Mouse (Mus musculus): ENCODE measurements at regions not wholly inside any gene's neighbourhood (a gene's known extent, or its start where the extent isn't known, plus 50 kb on each side); places are given as distances from the start of the nearest gene placed in this dataset.

DNA sequence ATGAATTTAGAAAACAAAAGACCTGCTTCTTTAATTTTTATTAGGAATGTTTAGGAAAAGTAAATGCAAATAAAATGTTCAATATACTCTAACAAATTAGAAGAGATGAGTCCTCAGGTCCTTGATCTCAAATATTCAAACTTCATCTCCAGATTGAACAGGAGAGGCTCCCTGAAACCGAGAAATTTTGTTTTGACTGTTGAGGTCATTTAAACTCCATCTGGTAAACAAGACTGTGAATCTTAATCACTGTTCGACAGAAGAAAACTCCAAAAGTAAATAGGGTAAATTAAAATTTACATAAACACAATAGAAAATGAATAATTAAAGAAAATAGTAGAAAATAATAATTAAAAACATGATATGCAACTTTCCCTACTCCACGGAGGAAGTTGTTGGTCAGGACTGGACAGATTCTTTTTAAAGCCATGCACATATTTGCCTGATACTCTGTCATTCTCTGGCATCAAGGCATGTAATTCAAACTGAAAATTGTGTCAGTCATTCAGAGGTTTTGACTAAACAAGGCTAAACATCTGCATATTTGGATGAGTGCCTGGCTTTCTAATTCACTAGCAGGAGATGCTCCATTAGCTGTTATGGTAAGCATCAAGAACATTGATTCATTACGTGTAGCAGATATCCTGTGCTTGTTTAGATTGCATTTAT, 470.8 kb downstream of the Cenpc1 start:
- DNase-seq = no peak
- Histone ChIP-seq H3K4me1 (replicated peaks; ENCODE audit: control insufficient read depth, insufficient read depth, low read length) (no peaks in the 10 kb centered on the region), H3K27ac (ENCODE audit: control insufficient read depth, insufficient read depth, low read length) (no peak overlapping the region), H3K36me3 (ENCODE audit: control insufficient read depth, insufficient read depth, low read length) (no peaks in the 10 kb centered on the region), H3K4me3 (ENCODE audit: control insufficient read depth, insufficient read depth, low read length) (no peak overlapping the region), H3K27me3 (ENCODE audit: control insufficient read depth, insufficient read depth, low read length) (no peaks in the 10 kb centered on the region)
- WGBS = 82% methylated on average over 4 of the region's 4 CpGs
- no peak for TF ChIP-seq POLR2A (IDR thresholded peaks at IDR 0.05; ENCODE audit: control insufficient read depth, extremely low read depth, insufficient read depth, low read length, poor library complexity)

DNA sequence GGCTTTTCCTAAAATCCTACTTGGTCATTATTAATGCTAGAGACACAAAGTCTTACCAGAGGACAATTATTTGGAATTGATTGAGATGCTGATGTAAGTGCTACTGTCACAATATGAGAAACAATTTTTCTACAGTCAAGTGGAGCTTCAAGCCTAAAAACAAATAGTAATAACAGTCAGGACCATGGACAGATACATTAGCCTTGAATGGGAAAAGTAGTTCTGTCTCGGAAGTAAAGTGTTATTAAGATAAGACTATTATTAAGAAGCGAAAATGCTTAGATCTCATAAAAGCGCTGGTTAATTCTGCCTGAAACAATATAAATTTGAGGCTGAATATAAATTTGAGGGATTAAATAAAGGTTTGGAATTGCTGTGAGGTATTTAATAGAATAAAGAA, 473.1 kb downstream of the Cenpc1 start:
- Histone ChIP-seq H3K27me3 (ENCODE audit: control insufficient read depth, insufficient read depth, low read length) (no peaks in the 10 kb centered on the region), H3K27ac (ENCODE audit: control insufficient read depth, insufficient read depth, low read length) (no peak overlapping the region), H3K4me1 (replicated peaks; ENCODE audit: control insufficient read depth, insufficient read depth, low read length) (no peaks in the 10 kb centered on the region), H3K4me3 (ENCODE audit: control insufficient read depth, insufficient read depth, low read length) (no peak overlapping the region), H3K36me3 (ENCODE audit: control insufficient read depth, insufficient read depth, low read length) (no peaks in the 10 kb centered on the region)
- DNase-seq = no peak
- no peak for TF ChIP-seq POLR2A (IDR thresholded peaks at IDR 0.05; ENCODE audit: control insufficient read depth, extremely low read depth, insufficient read depth, low read length, poor library complexity)
- no peak for TF ChIP-seq CTCF (IDR thresholded peaks at IDR 0.05; ENCODE audit: borderline replicate concordance, control insufficient read depth, extremely low read depth, insufficient read depth, low read length, poor library complexity)
- 87% methylated on average over 3 of the region's 3 CpGs for WGBS

DNA sequence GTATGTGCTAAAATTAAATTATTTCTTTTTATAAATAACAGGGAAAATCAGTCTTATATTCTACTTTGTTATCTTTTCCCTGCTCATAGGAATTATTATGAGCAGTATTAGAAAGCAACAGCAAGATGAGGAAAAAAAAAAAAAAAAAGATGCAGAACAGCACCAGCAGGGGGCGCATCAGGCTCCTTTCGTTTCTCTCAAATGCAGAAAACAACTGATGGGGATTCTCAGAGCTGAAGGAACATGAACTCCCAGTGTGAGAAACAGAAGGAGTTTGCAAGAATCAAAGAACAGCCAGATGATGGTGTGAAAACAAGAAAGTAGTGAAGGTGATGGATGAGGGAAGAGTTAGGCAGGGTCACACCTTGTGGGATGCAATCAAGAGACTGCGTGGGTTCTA, 478.7 kb downstream of the Cenpc1 start:
- no peak overlapping the region for H3K27ac ChIP-seq (ENCODE audit: control insufficient read depth, insufficient read depth, low read length)
- H3K27me3 ChIP-seq (ENCODE audit: control insufficient read depth, insufficient read depth, low read length) = no peaks in the 10 kb centered on the region
- H3K4me3 ChIP-seq (ENCODE audit: control insufficient read depth, insufficient read depth, low read length) = no peak overlapping the region
- H3K4me1 ChIP-seq (replicated peaks; ENCODE audit: control insufficient read depth, insufficient read depth, low read length) = no peaks in the 10 kb centered on the region
- WGBS = 32% methylated on average over 3 of the region's 3 CpGs
- no peak for DNase-seq
- TF ChIP-seq POLR2A (IDR thresholded peaks at IDR 0.05; ENCODE audit: control insufficient read depth, extremely low read depth, insufficient read depth, low read length, poor library complexity) (no peak), CTCF (IDR thresholded peaks at IDR 0.05; ENCODE audit: borderline replicate concordance, control insufficient read depth, extremely low read depth, insufficient read depth, low read length, poor library complexity) (no peak)
- no peaks in the 10 kb centered on the region for H3K36me3 ChIP-seq (ENCODE audit: control insufficient read depth, insufficient read depth, low read length)

DNA sequence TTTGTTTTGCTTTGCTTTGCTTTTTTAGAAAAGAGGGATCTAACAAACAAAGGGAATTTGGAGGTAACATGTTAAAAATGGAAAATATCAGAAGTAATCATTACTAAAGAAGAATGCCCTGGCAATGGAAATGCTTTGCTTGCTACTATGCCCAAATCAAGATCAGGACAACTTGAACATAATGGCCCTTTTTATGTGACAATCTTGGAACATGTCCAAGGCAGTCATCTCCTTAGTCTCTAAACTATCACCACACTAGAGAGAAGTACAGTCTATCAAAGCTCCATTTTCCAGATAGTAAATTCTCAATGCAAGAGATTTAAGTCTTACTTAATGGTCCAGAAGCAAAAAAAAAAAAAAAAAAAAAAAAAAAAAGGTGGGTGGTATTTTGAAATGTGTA, 492.9 kb downstream of the Cenpc1 start:
- no peaks in the 10 kb centered on the region for H3K4me1 ChIP-seq (replicated peaks; ENCODE audit: control insufficient read depth, insufficient read depth, low read length)
- no peaks in the 10 kb centered on the region for H3K36me3 ChIP-seq (ENCODE audit: control insufficient read depth, insufficient read depth, low read length)
- TF ChIP-seq POLR2A (IDR thresholded peaks at IDR 0.05; ENCODE audit: control insufficient read depth, extremely low read depth, insufficient read depth, low read length, poor library complexity) = no peak
- TF ChIP-seq CTCF (IDR thresholded peaks at IDR 0.05; ENCODE audit: borderline replicate concordance, control insufficient read depth, extremely low read depth, insufficient read depth, low read length, poor library complexity) = no peak
- no peak for DNase-seq
- no peak overlapping the region for H3K27ac ChIP-seq (ENCODE audit: control insufficient read depth, insufficient read depth, low read length)
- H3K27me3 ChIP-seq (ENCODE audit: control insufficient read depth, insufficient read depth, low read length) = no peaks in the 10 kb centered on the region
- H3K4me3 ChIP-seq (ENCODE audit: control insufficient read depth, insufficient read depth, low read length) = no peak overlapping the region

DNA sequence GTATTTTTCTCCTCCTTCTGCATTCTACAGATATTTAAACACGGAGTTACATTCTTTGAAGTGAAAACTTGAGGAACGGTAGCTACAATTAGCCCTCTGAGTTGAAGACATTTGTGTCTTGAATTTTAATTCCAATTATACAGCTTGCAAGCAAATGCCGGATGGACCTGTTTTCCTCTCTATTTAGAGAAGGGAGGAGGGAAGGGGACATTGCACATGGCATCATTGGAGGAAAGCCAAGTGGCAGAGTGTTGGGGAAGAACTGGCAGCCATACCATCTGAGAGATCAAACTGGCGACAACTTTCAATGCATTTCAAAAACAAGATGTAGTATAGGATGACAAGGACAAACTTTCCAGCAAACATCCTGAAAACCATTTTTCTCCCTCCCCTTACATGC, 493.4 kb downstream of the Cenpc1 start:
- TF ChIP-seq CTCF (IDR thresholded peaks at IDR 0.05; ENCODE audit: borderline replicate concordance, control insufficient read depth, extremely low read depth, insufficient read depth, low read length, poor library complexity) (no peak), POLR2A (IDR thresholded peaks at IDR 0.05; ENCODE audit: control insufficient read depth, extremely low read depth, insufficient read depth, low read length, poor library complexity) (no peak)
- Histone ChIP-seq H3K4me1 (replicated peaks; ENCODE audit: control insufficient read depth, insufficient read depth, low read length) (no peaks in the 10 kb centered on the region), H3K36me3 (ENCODE audit: control insufficient read depth, insufficient read depth, low read length) (no peaks in the 10 kb centered on the region), H3K27me3 (ENCODE audit: control insufficient read depth, insufficient read depth, low read length) (no peaks in the 10 kb centered on the region), H3K27ac (ENCODE audit: control insufficient read depth, insufficient read depth, low read length) (no peak overlapping the region), H3K4me3 (ENCODE audit: control insufficient read depth, insufficient read depth, low read length) (no peak overlapping the region)
- no peak for DNase-seq
- 89% methylated on average over 4 of the region's 4 CpGs for WGBS

DNA sequence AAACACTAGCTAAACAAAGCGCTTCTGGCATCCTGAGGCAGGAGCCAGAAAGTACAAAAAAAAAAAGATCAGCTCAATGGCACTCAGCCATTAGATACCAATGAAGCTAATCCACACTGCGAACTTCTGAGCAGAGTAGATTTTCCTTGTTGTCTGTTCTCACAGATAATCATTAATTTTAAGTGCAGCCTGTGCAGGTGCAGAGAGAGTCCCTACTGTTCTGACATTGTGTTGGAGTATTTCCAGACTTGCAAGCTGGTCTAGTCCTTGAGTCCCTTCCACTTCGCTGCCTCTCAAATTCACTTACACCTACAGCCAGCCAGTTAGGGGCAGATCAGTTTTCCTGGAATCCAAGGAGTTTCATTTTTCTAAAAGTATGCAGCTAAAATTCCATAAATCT, 494.0 kb downstream of the Cenpc1 start:
- TF ChIP-seq CTCF (IDR thresholded peaks at IDR 0.05; ENCODE audit: borderline replicate concordance, control insufficient read depth, extremely low read depth, insufficient read depth, low read length, poor library complexity) = no peak
- TF ChIP-seq POLR2A (IDR thresholded peaks at IDR 0.05; ENCODE audit: control insufficient read depth, extremely low read depth, insufficient read depth, low read length, poor library complexity) = no peak
- no peak overlapping the region for H3K27ac ChIP-seq (ENCODE audit: control insufficient read depth, insufficient read depth, low read length)
- H3K27me3 ChIP-seq (ENCODE audit: control insufficient read depth, insufficient read depth, low read length) = no peaks in the 10 kb centered on the region
- WGBS = 86% methylated on average over 3 of the region's 3 CpGs
- H3K36me3 ChIP-seq (ENCODE audit: control insufficient read depth, insufficient read depth, low read length) = no peaks in the 10 kb centered on the region
- DNase-seq = no peak
- no peak overlapping the region for H3K4me3 ChIP-seq (ENCODE audit: control insufficient read depth, insufficient read depth, low read length)
- H3K4me1 ChIP-seq (replicated peaks; ENCODE audit: control insufficient read depth, insufficient read depth, low read length) = no peaks in the 10 kb centered on the region

DNA sequence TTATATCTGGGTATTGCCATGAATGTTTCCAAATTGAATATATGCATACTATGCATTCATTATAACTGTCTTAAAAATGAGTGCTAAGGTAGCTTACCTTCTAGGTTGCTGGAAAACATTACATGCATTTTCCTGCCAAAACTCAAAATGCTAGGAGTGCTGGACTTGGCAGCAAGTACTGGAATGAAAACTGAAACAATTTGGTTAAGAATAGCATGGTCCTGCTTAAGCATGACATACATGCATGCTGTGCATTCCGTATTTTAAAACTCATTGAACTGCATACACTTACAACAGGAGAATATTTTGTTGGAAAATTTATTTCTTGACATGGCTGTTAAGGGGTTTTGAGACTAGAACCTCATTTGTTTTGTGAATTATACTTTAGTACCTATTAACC, 529.1 kb downstream of the Cenpc1 start:
- 84% methylated on average over 1 of the region's 1 CpGs for WGBS

More for the DNA sequence above, 529.1 kb downstream of the Cenpc1 start:
- no peak for DNase-seq
- TF ChIP-seq CTCF (IDR thresholded peaks at IDR 0.05; ENCODE audit: borderline replicate concordance, control insufficient read depth, extremely low read depth, insufficient read depth, low read length, poor library complexity) (no peak), POLR2A (IDR thresholded peaks at IDR 0.05; ENCODE audit: control insufficient read depth, extremely low read depth, insufficient read depth, low read length, poor library complexity) (no peak)
- no peaks in the 10 kb centered on the region for H3K27me3 ChIP-seq (ENCODE audit: control insufficient read depth, insufficient read depth, low read length)
- H3K4me3 ChIP-seq (ENCODE audit: control insufficient read depth, insufficient read depth, low read length) = no peak overlapping the region
- no peak overlapping the region for H3K27ac ChIP-seq (ENCODE audit: control insufficient read depth, insufficient read depth, low read length)
- no peaks in the 10 kb centered on the region for H3K4me1 ChIP-seq (replicated peaks; ENCODE audit: control insufficient read depth, insufficient read depth, low read length)
- H3K36me3 ChIP-seq (ENCODE audit: control insufficient read depth, insufficient read depth, low read length) = no peaks in the 10 kb centered on the region
